Mouse (Mus musculus) heart, adult 2 months (tissue): ENCODE data around the gene Filip1l. TPM values are rescaled to one million over a fixed set of nuclear protein-coding genes. Genes with fewer than 3 reads are reported as not detected.

ENCODE experiments used
- DNase-seq, 2 experiments: peaks; one replicate each; pipeline ENCODE4 v3.0.0; 2021
- H3K27ac ChIP-seq: fragments of 200-600 bp; 2 replicates; pipeline ENCODE4 v1.8.1; 2022
- H3K27me3 ChIP-seq: fragments of 200-500 bp; 2 replicates; pipeline ENCODE4 v1.6.1; 2012; ENCODE audit warnings: mild to moderate bottlenecking, low read length, inconsistent platforms, mixed read lengths; ENCODE audit not compliant: control insufficient read depth, insufficient read depth
- H3K36me3 ChIP-seq: fragments of 200-500 bp; 2 replicates; pipeline ENCODE4 v1.6.1; 2012; ENCODE audit warnings: low read length, inconsistent platforms; ENCODE audit not compliant: control insufficient read depth, insufficient read depth
- H3K4me1 ChIP-seq: fragments of 200-500 bp; 2 replicates; pipeline ENCODE4 v1.6.1; 2011; ENCODE audit warnings: low read length; ENCODE audit not compliant: control insufficient read depth, insufficient read depth
- H3K4me3 ChIP-seq: fragments of 200-600 bp; 2 replicates; pipeline ENCODE4 v1.8.1; 2022
- H3K79me2 ChIP-seq: fragments of 200-500 bp; replicated peaks from 2 replicates; pipeline ENCODE4 v1.6.1; 2012; ENCODE audit warnings: mild to moderate bottlenecking, inconsistent platforms, low read length, moderate library complexity, mixed read lengths; ENCODE audit not compliant: control insufficient read depth, insufficient read depth
- H3K9ac ChIP-seq: fragments of 200-500 bp; 2 replicates; pipeline ENCODE4 v1.6.1; 2012; ENCODE audit warnings: low read depth, mild to moderate bottlenecking, control low read depth, inconsistent platforms, low read length, mixed read lengths
- CTCF ChIP-seq: fragments of 200-600 bp; IDR thresholded peaks from 2 replicates; pipeline ENCODE4 v1.8.1; 2022; ENCODE audit warnings: antibody characterized with exemption, mild to moderate bottlenecking, moderate library complexity
- EP300 ChIP-seq: fragments of 200-500 bp; IDR thresholded peaks from 2 replicates; pipeline ENCODE4 v1.6.1; 2011; ENCODE audit warnings: low read depth, low read length, control low read depth; ENCODE audit not compliant: insufficient read depth
- POLR2A ChIP-seq: fragments of 200-500 bp; IDR thresholded peaks from 2 replicates; pipeline ENCODE4 v1.6.1; 2011; ENCODE audit warnings: mild to moderate bottlenecking, low read depth, low read length, control low read depth; ENCODE audit not compliant: insufficient read depth
- WGBS: fragments of 180-500 bp; shearing (Covaris S2); methylation state at CpG from one replicate; pipeline ENCODE4 v1.1.7; 2018; 5-methylcytosine and 5-hydroxymethylcytosine counted together
- intact Hi-C: fragments of 180-260 bp; cut with DNase I; formaldehyde crosslinking; loops from one replicate; pipeline ENCODE4 v1.15.1; 2025
- polyA plus RNA-seq: library from polyadenylated mRNA; depleted of rRNA; stranded (reverse); fragments of >200 nt; gene quantifications from 2 replicates; pipeline ENCODE4 v1.2.3, GENCODE M21; 2012
- total RNA-seq, 2 experiments: library from RNA; stranded (reverse); gene quantifications; 2 replicates each; pipeline ENCODE4 v1.2.3; 2021

Gene Filip1l
- total and polyA plus RNA-seq, 3 experiments, result 9.2 to 36.3 (median 35.0) TPM

DNA sequence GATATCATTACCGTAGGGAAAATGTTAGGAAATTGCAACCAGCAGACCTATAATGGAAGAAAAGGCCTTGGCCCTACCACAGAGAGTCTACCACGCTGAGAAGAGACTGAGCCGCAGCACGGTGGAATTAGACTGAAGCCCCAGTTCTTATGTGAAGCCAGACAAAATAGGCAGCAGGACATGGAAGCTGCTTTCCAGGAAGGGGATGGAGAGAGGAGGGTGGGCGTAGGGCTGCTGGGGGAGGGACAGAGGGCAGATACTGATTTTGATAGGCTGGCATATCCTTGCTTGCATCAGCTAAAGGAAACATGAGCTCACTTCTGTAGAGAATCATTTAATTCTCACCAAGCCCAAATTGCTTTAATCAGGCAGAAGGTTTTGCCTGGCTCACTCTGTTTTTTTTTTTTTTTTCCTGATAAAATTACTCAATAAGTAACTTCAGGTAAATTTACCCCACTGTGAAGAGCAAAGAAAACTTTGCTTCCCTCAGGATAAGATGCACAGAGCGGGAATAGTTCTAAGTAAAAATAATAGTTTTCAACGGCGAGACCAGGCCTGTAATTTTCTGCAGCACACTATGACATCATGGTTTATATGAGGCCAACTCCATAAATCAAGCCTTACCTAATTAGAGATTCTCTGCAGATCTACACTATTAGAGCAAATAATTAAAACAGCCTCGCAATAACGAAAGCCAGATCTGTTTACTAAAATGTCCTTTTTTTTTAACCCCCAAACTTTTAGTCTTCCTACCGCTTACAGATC is 84.8 kb downstream of the Filip1l start:
- no peak for DNase-seq
- intact Hi-C loops, result no loop called here
- Histone ChIP-seq H3K79me2 (no peaks in the 10 kb centered on the region), H3K4me1 (no peaks in the 10 kb centered on the region), H3K4me3 (no peak overlapping the region), H3K9ac (no peak overlapping the region), H3K27ac (no peak overlapping the region), H3K27me3 (no peaks in the 10 kb centered on the region), H3K36me3 (no peaks in the 10 kb centered on the region)
- WGBS, result 79% methylated on average over 11 of the region's 11 CpGs
- TF ChIP-seq POLR2A (no peak), EP300 (no peak), CTCF (no peak)

GRCm38 (mm10) chr16:57438288-57438685 is 85.4 kb downstream of the Filip1l start:
- Histone ChIP-seq H3K4me1 (no peaks in the 10 kb centered on the region), H3K27ac (no peak overlapping the region), H3K4me3 (no peak overlapping the region), H3K27me3 (no peaks in the 10 kb centered on the region), H3K9ac (no peak overlapping the region), H3K79me2 (no peaks in the 10 kb centered on the region), H3K36me3 (no peaks in the 10 kb centered on the region)
- no peak for DNase-seq
- intact Hi-C loops, result no loop called here
- TF ChIP-seq POLR2A (no peak), EP300 (no peak), CTCF (no peak)
- WGBS, result 73% methylated on average over 5 of the region's 5 CpGs

- Histone ChIP-seq H3K9ac (no peak overlapping the region), H3K27me3 (no peaks in the 10 kb centered on the region), H3K79me2 (no peaks in the 10 kb centered on the region), H3K27ac (no peak overlapping the region), H3K4me1 (no peaks in the 10 kb centered on the region), H3K36me3 (no peaks in the 10 kb centered on the region), H3K4me3 (no peak overlapping the region)
- WGBS, result 76% methylated on average over 11 of the region's 11 CpGs
- intact Hi-C loops, result no loop called here
- DNase-seq, result no peak
- no peak for TF ChIP-seq CTCF
- no peak for TF ChIP-seq POLR2A
- no peak for TF ChIP-seq EP300
Measured at GRCm38 (mm10) chr16:57439206-57439605, 86.3 kb downstream of the Filip1l start.

- DNase-seq, result no peak
- intact Hi-C loops, result no loop called here
- H3K9ac ChIP-seq, result no peak overlapping the region
- no peak for TF ChIP-seq EP300
- TF ChIP-seq POLR2A, result no peak
- TF ChIP-seq CTCF, result no peak
- H3K79me2 ChIP-seq, result no peaks in the 10 kb centered on the region
- no peaks in the 10 kb centered on the region for H3K27me3 ChIP-seq
- H3K4me1 ChIP-seq, result peaks cover 2% of the 10 kb centered on the region
- WGBS, result 83% methylated on average over 10 of the region's 10 CpGs
- no peak overlapping the region for H3K27ac ChIP-seq
- no peaks in the 10 kb centered on the region for H3K36me3 ChIP-seq
- no peak overlapping the region for H3K4me3 ChIP-seq
Measured at GRCm38 (mm10) chr16:57440706-57441437, 88.0 kb downstream of the Filip1l start.

- Histone ChIP-seq H3K27me3 (no peaks in the 10 kb centered on the region), H3K9ac (no peak overlapping the region), H3K79me2 (peaks cover 2% of the 10 kb centered on the region; the same call in 1 of the 2 replicates), H3K4me3 (no peak overlapping the region), H3K36me3 (no peaks in the 10 kb centered on the region), H3K4me1 (peaks cover 2% of the 10 kb centered on the region), H3K27ac (no peak overlapping the region)
- TF ChIP-seq POLR2A (no peak), EP300 (no peak), CTCF (no peak)
- 68% methylated on average over 10 of the region's 10 CpGs for WGBS
- intact Hi-C loops, result no loop called here
- no peak for DNase-seq
Measured at GRCm38 (mm10) chr16:57445096-57446094, 92.5 kb downstream of the Filip1l start.
